Mouse (Mus musculus) erythroblast, embryonic 14.5 days (primary cell): ENCODE measurements around the gene Diexf.

Experiments used
- GATA1 ChIP-seq: IDR thresholded peaks from 2 replicates; pipeline ENCODE4 v1.6.1; 2012; ENCODE audit warnings: low read length, inconsistent platforms, mixed read lengths
- TAL1 ChIP-seq: IDR thresholded peaks from 3 replicates; pipeline ENCODE4 v1.6.1; 2012; ENCODE audit warnings: low read length, inconsistent platforms, mixed read lengths

DNA sequence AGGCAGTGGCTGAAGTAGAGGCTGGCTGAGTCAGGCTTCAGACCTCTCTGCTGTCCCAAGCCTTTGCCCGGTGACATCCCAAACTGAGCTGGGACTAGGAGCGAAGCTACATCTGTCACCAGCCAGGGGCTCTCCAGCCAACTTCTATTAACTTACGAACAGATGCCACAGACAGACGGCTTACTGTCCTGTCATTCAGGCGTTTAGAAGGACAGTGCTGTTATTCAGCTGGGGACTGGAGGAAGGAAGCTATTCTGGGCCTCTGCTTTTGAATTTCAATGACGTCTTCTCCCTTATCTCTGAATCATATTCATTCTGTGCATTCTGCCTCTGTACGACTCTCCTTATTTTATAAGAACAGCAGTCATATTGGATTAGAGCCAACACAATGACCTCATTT lies 21.1 kb upstream of the Diexf start:
- TF ChIP-seq TAL1 (no peak), GATA1 (no peak)
